Mouse (Mus musculus) heart, embryonic 15.5 days (tissue): ENCODE measurements at regions not wholly inside any gene's neighbourhood (a gene's known extent, or its start where the extent isn't known, plus 50 kb on each side); places are given as distances from the start of the nearest gene placed in this dataset.

Experiments
- ATAC-seq: fragments of 200-750 bp; cut with Nextera tagmentation; replicated peaks from 2 replicates; pipeline ENCODE4 v1.8.0; 2017; ENCODE audit warnings: low read depth, moderate TSS enrichment; ENCODE audit not compliant: insufficient number of reproducible peaks, insufficient read depth, low FRiP score
- H3K27ac ChIP-seq: fragments of 300-500 bp; sonication (generic); 2 replicates; pipeline ENCODE4 v1.5.1; 2015; ENCODE audit warnings: mild to moderate bottlenecking, inconsistent platforms
- H3K27me3 ChIP-seq: fragments of 300-500 bp; sonication (generic); 2 replicates; pipeline ENCODE4 v1.6.1; 2015; ENCODE audit warnings: inconsistent platforms
- H3K36me3 ChIP-seq: fragments of 300-500 bp; sonication (generic); 2 replicates; pipeline ENCODE4 v1.6.1; 2015; ENCODE audit warnings: mild to moderate bottlenecking, inconsistent platforms
- H3K4me1 ChIP-seq: fragments of 300-500 bp; sonication (generic); replicated peaks from 2 replicates; pipeline ENCODE4 v1.6.1; 2015; ENCODE audit warnings: inconsistent platforms
- H3K4me2 ChIP-seq: fragments of 300-500 bp; sonication (generic); 2 replicates; pipeline ENCODE4 v1.6.1; 2015; ENCODE audit warnings: inconsistent platforms, mild to moderate bottlenecking, moderate library complexity
- H3K4me3 ChIP-seq: fragments of 300-500 bp; sonication (generic); 2 replicates; pipeline ENCODE4 v1.5.1; 2015; ENCODE audit warnings: mild to moderate bottlenecking, inconsistent platforms
- H3K9ac ChIP-seq: fragments of 300-500 bp; sonication (generic); 2 replicates; pipeline ENCODE4 v1.6.1; 2015; ENCODE audit warnings: mild to moderate bottlenecking, inconsistent platforms
- H3K9me3 ChIP-seq: fragments of 300-500 bp; sonication (generic); replicated peaks from 2 replicates; pipeline ENCODE4 v1.6.1; 2016; ENCODE audit warnings: inconsistent platforms
- WGBS: fragments of 180-500 bp; shearing (Covaris S2); methylation state at CpG from one replicate; pipeline ENCODE4 v1.1.7; 2015; ENCODE audit warnings: mixed read lengths; 5-methylcytosine and 5-hydroxymethylcytosine counted together

GRCm38 (mm10) chr8:10865941-10866513, 142.2 kb downstream of the Irs2 start:
- Histone ChIP-seq H3K36me3 (no peaks in the 10 kb centered on the region), H3K27me3 (0 out of 2 replicates have a peak, but pooled peaks cover 11% of the 10 kb centered on the region), H3K27ac (no peak overlapping the region), H3K4me2 (no peak overlapping the region), H3K4me3 (no peak overlapping the region), H3K4me1 (peaks cover 4% of the 10 kb centered on the region), H3K9ac (no peak overlapping the region), H3K9me3 (no peaks in the 10 kb centered on the region)
- ATAC-seq: no peak
- WGBS: 64% methylated on average over 11 of the region's 11 CpGs

GRCm38 (mm10) chr8:10865415-10865821, 142.8 kb downstream of the Irs2 start:
- Histone ChIP-seq H3K4me1 (peaks cover 4% of the 10 kb centered on the region), H3K27ac (no peak overlapping the region), H3K4me3 (no peak overlapping the region), H3K9ac (no peak overlapping the region), H3K9me3 (no peaks in the 10 kb centered on the region), H3K4me2 (no peak overlapping the region), H3K36me3 (no peaks in the 10 kb centered on the region), H3K27me3 (0 out of 2 replicates have a peak, but pooled peaks cover 11% of the 10 kb centered on the region)
- ATAC-seq: no peak
- 44% methylated on average over 8 of the region's 8 CpGs for WGBS

GRCm38 (mm10) chr8:10862442-10862841, 145.8 kb downstream of the Irs2 start:
- Histone ChIP-seq H3K9me3 (no peaks in the 10 kb centered on the region), H3K27me3 (0 out of 2 replicates have a peak, but pooled peaks cover 7% of the 10 kb centered on the region), H3K4me2 (no peak overlapping the region), H3K4me1 (peaks cover 5% of the 10 kb centered on the region), H3K4me3 (no peak overlapping the region), H3K27ac (no peak overlapping the region), H3K36me3 (no peaks in the 10 kb centered on the region), H3K9ac (no peak overlapping the region)
- 77% methylated on average over 13 of the region's 13 CpGs for WGBS
- no peak for ATAC-seq

- H3K27ac ChIP-seq: no peak overlapping the region
- WGBS: 81% methylated on average over 4 of the region's 4 CpGs
- peaks cover 6% of the 10 kb centered on the region for H3K4me1 ChIP-seq
- H3K9me3 ChIP-seq: no peaks in the 10 kb centered on the region
- no peak overlapping the region for H3K4me3 ChIP-seq
- H3K9ac ChIP-seq: no peak overlapping the region
- no peaks in the 10 kb centered on the region for H3K36me3 ChIP-seq
- no peak overlapping the region for H3K4me2 ChIP-seq
- ATAC-seq: no peak
- 0 out of 2 replicates have a peak, but pooled peaks cover 7% of the 10 kb centered on the region for H3K27me3 ChIP-seq
Observed at GRCm38 (mm10) chr8:10860810-10861209, 147.4 kb downstream of the Irs2 start.

- WGBS: 84% methylated on average over 3 of the region's 3 CpGs
Observed at GRCm38 (mm10) chr8:10857874-10858273, 150.4 kb downstream of the Irs2 start.

GRCm38 (mm10) chr8:10856996-10857720, 151.1 kb downstream of the Irs2 start:
- no peak overlapping the region for H3K4me3 ChIP-seq
- H3K4me2 ChIP-seq: no peak overlapping the region
- no peak for ATAC-seq
- 0 out of 2 replicates have a peak, but pooled peaks cover 3% of the 10 kb centered on the region for H3K27me3 ChIP-seq
- H3K4me1 ChIP-seq: peaks cover 8% of the 10 kb centered on the region
- H3K9me3 ChIP-seq: no peaks in the 10 kb centered on the region
- no peaks in the 10 kb centered on the region for H3K36me3 ChIP-seq
- no peak overlapping the region for H3K9ac ChIP-seq
- WGBS: 53% methylated on average over 15 of the region's 15 CpGs
- no peak overlapping the region for H3K27ac ChIP-seq

More at GRCm38 (mm10) chr8:10857874-10858273, 150.4 kb downstream of the Irs2 start:
- no peaks in the 10 kb centered on the region for H3K9me3 ChIP-seq
- peaks cover 8% of the 10 kb centered on the region for H3K4me1 ChIP-seq
- no peak overlapping the region for H3K27ac ChIP-seq
- no peak overlapping the region for H3K4me2 ChIP-seq
- H3K36me3 ChIP-seq: no peaks in the 10 kb centered on the region
- H3K27me3 ChIP-seq: 0 out of 2 replicates have a peak, but pooled peaks cover 3% of the 10 kb centered on the region
- no peak for ATAC-seq
- H3K4me3 ChIP-seq: no peak overlapping the region
- H3K9ac ChIP-seq: no peak overlapping the region

- Histone ChIP-seq H3K4me2 (no peak overlapping the region), H3K4me1 (peaks cover 8% of the 10 kb centered on the region)
- WGBS: 72% methylated on average over 3 of the region's 3 CpGs
Observed at GRCm38 (mm10) chr8:10855696-10856095, 152.6 kb downstream of the Irs2 start.

GRCm38 (mm10) chr8:10855131-10855530, 153.1 kb downstream of the Irs2 start:
- H3K27ac ChIP-seq: no peak overlapping the region
- H3K9me3 ChIP-seq: no peaks in the 10 kb centered on the region
- no peaks in the 10 kb centered on the region for H3K36me3 ChIP-seq
- H3K4me2 ChIP-seq: no peak overlapping the region
- peaks cover 8% of the 10 kb centered on the region for H3K4me1 ChIP-seq
- no peak for ATAC-seq
- 83% methylated on average over 4 of the region's 4 CpGs for WGBS
- H3K4me3 ChIP-seq: no peak overlapping the region
- no peak overlapping the region for H3K9ac ChIP-seq
- no peaks in the 10 kb centered on the region for H3K27me3 ChIP-seq

More at GRCm38 (mm10) chr8:10855696-10856095, 152.6 kb downstream of the Irs2 start:
- Histone ChIP-seq H3K27ac (no peak overlapping the region), H3K4me3 (no peak overlapping the region), H3K9me3 (no peaks in the 10 kb centered on the region), H3K27me3 (no peaks in the 10 kb centered on the region), H3K36me3 (no peaks in the 10 kb centered on the region), H3K9ac (no peak overlapping the region)
- no peak for ATAC-seq

- no peaks in the 10 kb centered on the region for H3K9me3 ChIP-seq
- H3K4me1 ChIP-seq: peaks cover 8% of the 10 kb centered on the region
- no peak overlapping the region for H3K27ac ChIP-seq
- ATAC-seq: no peak
- WGBS: 50% methylated on average over 6 of the region's 6 CpGs
- no peak overlapping the region for H3K9ac ChIP-seq
- H3K27me3 ChIP-seq: no peaks in the 10 kb centered on the region
- no peak overlapping the region for H3K4me3 ChIP-seq
- no peaks in the 10 kb centered on the region for H3K36me3 ChIP-seq
- H3K4me2 ChIP-seq: no peak overlapping the region
Observed at GRCm38 (mm10) chr8:10854600-10854999, 153.7 kb downstream of the Irs2 start.

GRCm38 (mm10) chr8:10853901-10854300, 154.4 kb downstream of the Irs2 start:
- ATAC-seq: no peak
- no peak overlapping the region for H3K27ac ChIP-seq
- no peaks in the 10 kb centered on the region for H3K27me3 ChIP-seq
- no peaks in the 10 kb centered on the region for H3K36me3 ChIP-seq
- no peak overlapping the region for H3K9ac ChIP-seq
- H3K9me3 ChIP-seq: no peaks in the 10 kb centered on the region
- H3K4me3 ChIP-seq: no peak overlapping the region
- peaks cover 8% of the 10 kb centered on the region for H3K4me1 ChIP-seq
- no peak overlapping the region for H3K4me2 ChIP-seq
- 72% methylated on average over 5 of the region's 5 CpGs for WGBS

GRCm38 (mm10) chr8:10849916-10850315, 158.3 kb downstream of the Irs2 start:
- H3K9ac ChIP-seq: no peak overlapping the region
- H3K4me1 ChIP-seq: peaks cover 10% of the 10 kb centered on the region
- H3K4me3 ChIP-seq: no peak overlapping the region
- ATAC-seq: no peak
- no peak overlapping the region for H3K4me2 ChIP-seq
- no peaks in the 10 kb centered on the region for H3K36me3 ChIP-seq
- no peaks in the 10 kb centered on the region for H3K9me3 ChIP-seq
- H3K27me3 ChIP-seq: no peaks in the 10 kb centered on the region
- 77% methylated on average over 7 of the region's 7 CpGs for WGBS
- no peak overlapping the region for H3K27ac ChIP-seq
